Mouse (Mus musculus): ENCODE measurements around the gene Smad3.

GRCm38 (mm10) chr9:63691960-63692359 lies 65.8 kb downstream of the Smad3 start:
- TF ChIP-seq POLR2A (IDR thresholded peaks at IDR 0.05; ENCODE audit: borderline replicate concordance, control insufficient read depth, low read depth, low read length) (no peak), CTCF (IDR thresholded peaks at IDR 0.05; ENCODE audit: control insufficient read depth, insufficient read depth, low read length) (no peak)

Measured in bone marrow, adult 2 months (tissue).